In the genomic region with DNA sequence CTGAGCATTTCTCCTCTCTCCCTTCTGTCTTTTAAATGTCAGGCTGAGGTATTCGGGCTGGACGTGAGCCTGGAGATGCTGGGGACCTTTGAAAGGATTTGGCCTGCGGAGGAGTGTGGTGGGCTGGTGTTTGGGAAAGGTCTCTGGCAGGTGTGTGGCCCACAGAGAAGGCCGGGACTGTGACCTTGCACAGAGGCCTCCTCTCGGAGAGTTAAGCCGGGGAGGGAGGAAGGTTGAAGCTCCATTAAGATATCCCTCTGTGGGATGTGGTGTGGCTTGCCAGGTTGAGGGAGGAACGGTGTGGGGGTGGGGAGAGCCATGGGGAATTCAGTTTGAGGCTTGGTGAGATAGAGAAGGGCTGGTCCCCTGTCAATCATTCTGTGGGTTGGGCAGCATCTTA, we compare ENCODE assay signal across 19 mouse cellular contexts. TPM values are rescaled to one million over a fixed set of nuclear protein-coding genes. Genes with fewer than 3 reads are reported as not detected.
A peak's percentile ranks its signal among the peaks of the same experiment; 100 is the strongest.
DNase-seq lines count a peak whose midpoint lies in the region; ATAC-seq lines count a peak whose summit lies in the region.
"Had no signal": no experiment of that assay in that cellular context is flagged by ENCODE, and none has a peak within 500 bp of the region (broad histone marks: within the 10 kb centered on the region; RNA-seq: fewer than 3 reads in every experiment).

No protein-coding gene starts in this region.

- H3K4me1 ChIP-seq in hindbrain, embryonic 12.5 days, result peaks cover 22% of the 10 kb centered on the region
- peaks cover 43% of the 10 kb centered on the region for H3K4me1 ChIP-seq in hindbrain, embryonic 10.5 days (replicated peaks)

- no peak overlapping the region for H3K4me3 ChIP-seq in hindbrain, embryonic 12.5 days
- H3K4me3 ChIP-seq in hindbrain, embryonic 10.5 days, result no peak overlapping the region
- H3K4me3 ChIP-seq: erythroblast, embryonic 14.5 days; forebrain, embryonic 13.5 days; limb, embryonic 15.5 days; liver, embryonic 15.5 days; midbrain, embryonic 10.5 days had no signal

- 0 out of 2 replicates have a peak overlapping the region, but pooled peaks have one; percentile 32 for H3K9ac ChIP-seq in hindbrain, embryonic 12.5 days
- H3K9ac ChIP-seq: forebrain, embryonic 13.5 days; limb, embryonic 15.5 days; liver, embryonic 15.5 days had no signal

- no peaks in the 10 kb centered on the region for H3K27me3 ChIP-seq in hindbrain, embryonic 12.5 days
- H3K27me3 ChIP-seq in hindbrain, embryonic 10.5 days (ENCODE audit: insufficient read depth, poor library complexity, severe bottlenecking), result peaks cover 36% of the 10 kb centered on the region
- H3K27me3 ChIP-seq: forebrain, embryonic 13.5 days; limb, embryonic 15.5 days had no signal

- ATAC-seq in hindbrain, embryonic 12.5 days (ENCODE audit: low FRiP score), result no peak
- ATAC-seq: forebrain, embryonic 13.5 days had no signal

- no peak for DNase-seq in hindbrain, embryonic 10.5 days (ENCODE audit: low spot score)
- DNase-seq in right cerebral cortex, adult 18-20 months, result peak; percentile 51
- DNase-seq in right cerebral cortex, postnatal 4 days, result no peak
- DNase-seq in cerebellum, adult 9-11 months, result peak; percentile 66
- DNase-seq in kidney, postnatal 10 days, result no peak
- no peak for DNase-seq in gastrocnemius, postnatal 36 days
- DNase-seq: B cell, adult 2 months; gastrocnemius, postnatal 25 days; kidney, adult 18-20 months; kidney, postnatal 14 days; right cerebral cortex, postnatal 14 days; thymus, adult 2 months had no signal

- intact Hi-C loops in gastrocnemius, postnatal 36 days (cut with DNase I), result no loop called here

- no peak overlapping the region for H3K4me2 ChIP-seq in hindbrain, embryonic 12.5 days (replicated peaks)
- H3K4me2 ChIP-seq: forebrain, embryonic 13.5 days; limb, embryonic 15.5 days; liver, embryonic 15.5 days had no signal

- no peak overlapping the region for H3K27ac ChIP-seq in hindbrain, embryonic 12.5 days
- no peak overlapping the region for H3K27ac ChIP-seq in hindbrain, embryonic 10.5 days
- H3K27ac ChIP-seq: forebrain, embryonic 13.5 days; limb, embryonic 15.5 days; liver, embryonic 15.5 days; macrophage; midbrain, embryonic 10.5 days had no signal

- 0 out of 2 replicates have a peak, but pooled peaks cover 6% of the 10 kb centered on the region for H3K9me3 ChIP-seq in hindbrain, embryonic 12.5 days (replicated peaks)
- H3K9me3 ChIP-seq in hindbrain, embryonic 10.5 days, result peaks cover 11% of the 10 kb centered on the region
- H3K9me3 ChIP-seq: forebrain, embryonic 13.5 days; limb, embryonic 15.5 days; liver, embryonic 15.5 days had no signal

- 65% methylated on average over 7 of the region's 7 CpGs for WGBS in hindbrain, embryonic 12.5 days
- 68% methylated on average over 7 of the region's 7 CpGs for WGBS in hindbrain, embryonic 10.5 days

- H3K36me3 ChIP-seq in hindbrain, embryonic 12.5 days, result no peaks in the 10 kb centered on the region
- peaks cover 9% of the 10 kb centered on the region; the same call in 1 of the 2 replicates for H3K36me3 ChIP-seq in hindbrain, embryonic 10.5 days
- H3K36me3 ChIP-seq: limb, embryonic 15.5 days; liver, embryonic 15.5 days had no signal

RNA-seq across cellular contexts. Expression of a gene that starts 59.1 kb away (rescaled TPM):
- 6.1 and 7.1 TPM in 2 replicates for polyA plus RNA-seq in hindbrain, embryonic 12.5 days (2016; fragmentation: Nextera tagmentation; extraction: Ambion mirVana)
- 1.0 and 2.1 TPM in 2 replicates for polyA plus RNA-seq in hindbrain, embryonic 10.5 days (2016; fragmentation: Nextera tagmentation; extraction: Ambion mirVana)
- 1 to 10 TPM; 4.3 to 4.9 TPM for total RNA-seq in gastrocnemius, postnatal 36 days (2021)

Comparison
In these comparisons a context has a peak if more than half of its experiments do, and no peak if none do; other contexts are left out.
1. DNase-seq: peak in right cerebral cortex, adult 18-20 months (single experiment) and cerebellum, adult 9-11 months (single experiment); none in hindbrain, embryonic 10.5 days (single experiment), right cerebral cortex, postnatal 4 days (single experiment), kidney, postnatal 10 days (single experiment) and gastrocnemius, postnatal 36 days (0 of 2).